Mouse (Mus musculus): ENCODE data around the gene Edem3.

DNA sequence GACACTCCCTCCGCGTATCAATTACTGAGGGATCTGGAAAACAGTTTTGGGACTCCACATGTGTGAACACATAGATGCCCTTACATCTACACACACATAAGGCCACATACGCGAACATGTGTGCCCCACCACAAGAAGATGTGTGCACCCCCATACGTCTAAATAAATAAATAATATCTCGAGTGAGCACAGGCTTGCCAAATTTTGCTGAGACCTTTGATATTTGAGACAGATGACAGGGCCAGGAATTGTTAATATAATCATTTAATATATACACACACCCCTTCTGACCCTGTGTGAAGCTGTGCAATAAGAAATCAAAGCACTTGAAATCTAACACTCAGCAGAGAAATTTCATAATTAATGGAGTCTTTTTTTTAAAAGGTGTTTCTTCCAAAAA lies 109.2 kb downstream of the Edem3 start:
- no peak for TF ChIP-seq CTCF (IDR thresholded peaks at IDR 0.05; ENCODE audit: extremely low read depth, insufficient read depth, insufficient read length, insufficient replicate concordance)
- TF ChIP-seq POLR2A (IDR thresholded peaks at IDR 0.05; ENCODE audit: low read depth, low read length), result no peak
